Mouse (Mus musculus): Measurements from ENCODE around the gene Atl3. TPM values are rescaled to one million over a fixed set of nuclear protein-coding genes. Genes with fewer than 3 reads are reported as not detected.

Atl3 gene
- total RNA-seq (2021) = 10 to 100 TPM; 20.8 to 20.9 TPM
- long read RNA-seq, experiment 1, partial matches to known transcripts = 0 of 3 reads
- long read RNA-seq, experiment 1, other reads (novel, unspliced or antisense) = 3 of 3 reads
- long read RNA-seq, experiment 2, partial matches to known transcripts = 1 of 3 reads
- long read RNA-seq, experiment 2, other reads (novel, unspliced or antisense) = 2 of 3 reads

- no peak for DNase-seq (ENCODE audit: low spot score in 2 of 2)
Observed at GRCm38 (mm10) chr19:7493352-7494186, at the start of gene Atl3. Gene Atl3, plus strand, starts transcription at chr19:7494040.

DNA sequence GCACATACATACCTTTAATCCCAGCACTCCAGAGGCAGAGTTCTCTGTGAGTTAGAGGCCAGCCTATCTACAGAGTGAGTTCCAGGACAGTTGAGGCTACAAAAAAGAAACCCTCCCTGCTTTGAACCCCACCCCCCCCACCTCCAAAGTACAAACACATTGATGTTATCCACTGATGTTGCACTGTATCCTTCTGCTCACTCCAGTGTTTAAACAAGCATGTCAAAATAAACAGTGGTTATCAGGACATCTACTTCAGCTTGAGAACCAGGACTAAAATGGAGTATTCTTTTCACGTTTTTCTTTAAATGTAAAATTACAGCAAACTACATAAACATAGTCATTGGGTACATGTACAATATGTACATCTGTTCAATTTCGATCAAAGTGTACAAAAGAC is 48.7 kb upstream of the Atl3 start:
- DNase-seq (ENCODE audit: low spot score in 2 of 2) = no peak

DNA sequence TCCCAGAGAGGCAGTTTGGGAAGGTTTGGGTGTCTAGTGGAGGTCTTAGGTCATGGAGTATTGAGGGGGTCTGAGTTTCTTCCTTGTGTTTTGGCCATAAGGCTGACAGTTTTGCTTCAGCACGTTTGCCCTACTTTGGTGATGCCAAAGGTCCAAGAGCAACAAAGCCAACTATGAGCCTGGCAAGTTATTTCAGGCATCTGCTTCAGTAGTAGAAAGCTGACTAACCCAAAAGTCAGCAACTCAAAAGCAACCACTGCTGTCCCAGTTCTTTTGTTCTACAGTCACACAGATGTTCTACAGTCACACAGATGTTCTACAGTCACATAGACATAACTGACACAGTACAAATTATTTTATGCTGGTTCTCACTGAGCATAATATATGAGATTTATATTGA is 48.2 kb upstream of the Atl3 start:
- DNase-seq (ENCODE audit: low spot score in 2 of 2) = no peak

DNA sequence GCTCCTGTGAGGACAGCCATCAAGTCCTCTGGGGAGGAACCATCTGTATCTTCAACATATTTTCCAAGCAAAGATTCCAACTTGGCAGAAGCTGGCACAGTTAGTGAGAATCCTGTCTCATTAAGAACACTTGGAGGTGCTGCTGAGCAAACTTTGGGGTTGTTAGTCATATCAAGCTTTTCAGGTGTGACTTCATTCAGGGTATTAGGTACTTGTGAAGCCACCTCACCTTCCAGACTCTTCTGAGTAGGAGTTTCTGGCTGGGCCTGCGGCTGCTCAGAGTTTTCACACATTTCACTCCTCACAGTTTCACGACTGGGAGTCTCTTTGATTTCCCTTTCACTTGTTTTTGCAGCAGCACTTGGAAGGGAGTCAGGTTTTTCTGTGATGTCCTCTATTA is 37.0 kb upstream of the Atl3 start:
- DNase-seq (ENCODE audit: low spot score in 2 of 2) = no peak

- DNase-seq (ENCODE audit: low spot score in 2 of 2) = no peak
Observed at GRCm38 (mm10) chr19:7458901-7459300, 34.9 kb upstream of the Atl3 start.

DNA sequence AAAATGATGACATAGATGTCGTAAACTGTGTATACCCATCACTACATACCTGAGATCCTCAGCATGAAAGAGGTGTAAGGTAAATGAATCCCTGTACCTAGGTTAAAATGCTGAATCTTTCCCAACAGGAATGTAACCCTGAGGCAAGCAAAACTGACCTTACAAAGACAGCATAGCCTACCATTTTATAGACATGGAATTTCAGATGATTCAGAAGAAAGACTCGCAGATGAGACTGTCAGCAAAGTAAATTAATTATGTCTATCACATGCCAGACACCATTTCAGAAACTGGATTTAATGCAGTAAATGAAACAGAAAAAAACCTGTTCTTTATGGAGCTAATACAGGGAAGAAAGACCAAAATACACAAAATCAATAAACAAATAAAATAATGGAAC is 34.5 kb upstream of the Atl3 start:
- no peak for DNase-seq (ENCODE audit: low spot score in 2 of 2)

DNA sequence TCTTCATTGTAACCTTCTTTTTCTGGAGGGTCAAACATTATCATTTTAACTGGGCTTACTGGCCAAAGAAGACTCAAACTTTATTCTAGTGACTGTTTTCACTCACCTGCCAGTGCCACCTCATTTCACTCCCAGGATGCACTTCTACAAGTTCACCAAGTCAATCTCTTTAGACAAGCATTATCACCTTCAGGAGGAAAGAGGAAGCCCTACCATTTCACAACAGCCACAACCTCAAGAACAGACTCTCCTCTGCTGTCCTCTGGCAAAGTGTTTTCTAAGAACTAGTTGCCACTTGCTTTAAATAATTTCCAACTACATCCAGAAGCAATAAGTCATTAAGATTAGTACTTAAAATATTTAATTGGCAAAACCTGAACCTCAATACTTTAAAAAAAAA is 25.9 kb upstream of the Atl3 start:
- DNase-seq (ENCODE audit: low spot score in 2 of 2) = no peak

DNA sequence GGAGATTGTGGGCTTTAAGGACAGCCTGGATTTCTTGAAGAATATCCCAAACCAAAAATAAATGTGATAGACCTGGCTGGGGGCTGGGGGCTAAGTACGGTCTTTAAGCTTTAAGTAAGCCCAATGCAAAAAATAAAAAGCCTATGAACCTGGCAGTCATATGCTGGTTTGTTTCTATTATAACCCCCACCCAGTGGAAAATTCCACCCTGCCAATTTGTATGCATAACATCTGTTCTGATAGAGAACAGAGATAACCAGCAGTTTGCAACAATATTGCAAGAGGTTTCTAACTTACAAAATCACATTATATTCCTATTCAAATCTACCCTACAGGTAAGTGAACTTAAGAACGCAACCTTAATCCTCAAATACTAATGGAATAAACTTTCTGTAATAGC is 23.2 kb upstream of the Atl3 start:
- no peak for DNase-seq (ENCODE audit: low spot score in 2 of 2)

DNA sequence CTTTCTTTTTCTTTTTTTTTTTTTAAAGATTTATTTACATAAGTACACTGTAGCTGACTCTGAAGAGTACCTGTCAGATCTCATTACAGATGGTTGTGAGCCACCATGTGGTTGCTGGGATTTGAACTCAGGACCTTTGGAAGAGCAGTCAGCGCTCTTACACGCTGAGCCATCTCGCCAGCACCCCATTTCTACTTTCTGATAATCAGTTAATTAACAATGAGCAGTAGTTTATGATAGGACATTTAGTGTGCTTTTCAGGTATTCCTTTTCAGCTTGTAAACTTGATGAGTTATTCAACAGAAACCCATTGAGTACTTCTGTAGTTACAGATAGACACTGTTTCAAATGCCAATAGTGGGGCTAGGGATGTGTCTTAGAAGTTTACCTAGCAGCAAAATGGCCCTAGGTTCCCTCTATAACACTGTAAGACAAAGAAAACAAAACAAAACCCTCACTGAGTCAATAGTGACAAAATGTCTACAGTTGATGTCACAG is 14.0 kb upstream of the Atl3 start:
- DNase-seq (ENCODE audit: low spot score in 2 of 2) = no peak

- DNase-seq (ENCODE audit: low spot score in 2 of 2) = peak; percentile 62 to 74
Observed at GRCm38 (mm10) chr19:7481541-7482265, 12.1 kb upstream of the Atl3 start.

DNA sequence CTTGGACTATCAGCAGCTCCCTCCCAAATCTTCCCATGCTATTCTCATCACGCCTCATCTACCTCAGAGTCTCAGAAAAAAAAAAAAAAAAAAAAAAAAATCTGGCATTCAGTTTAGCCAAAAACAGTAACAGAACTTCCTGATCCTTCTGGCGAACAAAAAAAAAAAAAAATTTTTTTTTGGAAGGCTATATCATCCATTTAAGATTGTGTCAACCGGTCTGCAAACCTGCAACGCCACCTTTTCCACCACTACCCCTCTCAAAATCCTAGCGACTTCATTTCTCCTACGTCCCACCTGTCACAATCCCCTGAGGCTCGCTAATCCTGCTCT is 11.6 kb upstream of the Atl3 start:
- no peak for DNase-seq (ENCODE audit: low spot score in 2 of 2)

- DNase-seq (ENCODE audit: low spot score in 2 of 2) = peak; percentile 95 to 97
Observed at GRCm38 (mm10) chr19:7482599-7483511, 11.0 kb upstream of the Atl3 start, which contains the start of gene Rtn3. Gene Rtn3, minus strand, starts transcription at chr19:7483281.

- DNase-seq (ENCODE audit: low spot score in 2 of 2) = peak in 1 of 2 experiments; percentile 86
Observed at GRCm38 (mm10) chr19:7483512-7483882, 10.3 kb upstream of the Atl3 start.

- DNase-seq (ENCODE audit: low spot score in 2 of 2) = peak; percentile 40 to 55
Observed at GRCm38 (mm10) chr19:7484076-7484475, 9.8 kb upstream of the Atl3 start.

- no peak for DNase-seq (ENCODE audit: low spot score in 2 of 2)
Observed at GRCm38 (mm10) chr19:7487680-7488079, 6.2 kb upstream of the Atl3 start.

- DNase-seq (ENCODE audit: low spot score in 2 of 2) = no peak
Observed at GRCm38 (mm10) chr19:7491960-7492359, 1.9 kb upstream of the Atl3 start.

GRCm38 (mm10) chr19:7492682-7493081 is 1.2 kb upstream of the Atl3 start:
- DNase-seq (ENCODE audit: low spot score in 2 of 2) = no peak

DNA sequence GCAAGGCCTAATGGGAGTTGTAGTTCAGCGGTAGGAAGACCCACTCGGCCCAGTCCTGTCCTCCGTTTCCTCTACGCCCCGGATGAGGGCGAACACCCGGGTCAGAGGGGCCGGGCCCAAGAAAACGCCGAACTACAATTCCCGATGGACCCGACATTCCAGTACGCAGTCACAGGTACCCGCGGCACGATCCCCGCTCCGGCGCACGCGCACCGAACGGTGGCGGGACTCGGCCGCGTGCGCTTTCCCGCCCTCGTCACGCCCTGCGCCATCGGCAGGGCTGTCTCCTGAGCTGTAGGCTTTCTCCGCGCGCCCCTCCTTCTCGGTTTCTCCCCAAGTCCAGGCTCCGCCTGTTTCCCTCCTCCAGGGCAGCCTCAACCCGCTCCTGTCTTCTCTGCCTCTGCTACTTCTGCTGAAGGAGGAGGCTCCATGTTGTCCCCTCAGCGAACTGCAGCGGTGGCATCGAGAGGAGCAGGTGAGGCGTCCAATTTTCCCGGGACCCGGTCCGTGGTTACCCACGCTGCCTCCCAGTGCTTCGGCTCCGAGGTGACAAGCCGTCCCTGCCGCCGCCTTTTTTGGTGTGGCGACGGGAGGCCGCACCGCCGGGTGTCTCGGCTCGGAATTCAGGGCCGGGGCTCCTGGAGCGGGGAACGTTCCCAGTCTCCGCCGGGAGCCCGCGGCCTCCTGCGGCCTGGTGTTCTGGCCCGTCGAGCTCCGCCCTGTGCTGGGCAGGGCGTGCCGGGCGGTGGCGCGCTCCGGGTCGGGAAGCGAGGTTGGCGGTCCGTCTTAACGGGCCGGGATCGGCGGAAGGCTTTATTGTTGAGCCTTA is 561 bp downstream of the Atl3 start:
- DNase-seq (ENCODE audit: low spot score in 2 of 2) = peak; percentile 95 to 98

DNA sequence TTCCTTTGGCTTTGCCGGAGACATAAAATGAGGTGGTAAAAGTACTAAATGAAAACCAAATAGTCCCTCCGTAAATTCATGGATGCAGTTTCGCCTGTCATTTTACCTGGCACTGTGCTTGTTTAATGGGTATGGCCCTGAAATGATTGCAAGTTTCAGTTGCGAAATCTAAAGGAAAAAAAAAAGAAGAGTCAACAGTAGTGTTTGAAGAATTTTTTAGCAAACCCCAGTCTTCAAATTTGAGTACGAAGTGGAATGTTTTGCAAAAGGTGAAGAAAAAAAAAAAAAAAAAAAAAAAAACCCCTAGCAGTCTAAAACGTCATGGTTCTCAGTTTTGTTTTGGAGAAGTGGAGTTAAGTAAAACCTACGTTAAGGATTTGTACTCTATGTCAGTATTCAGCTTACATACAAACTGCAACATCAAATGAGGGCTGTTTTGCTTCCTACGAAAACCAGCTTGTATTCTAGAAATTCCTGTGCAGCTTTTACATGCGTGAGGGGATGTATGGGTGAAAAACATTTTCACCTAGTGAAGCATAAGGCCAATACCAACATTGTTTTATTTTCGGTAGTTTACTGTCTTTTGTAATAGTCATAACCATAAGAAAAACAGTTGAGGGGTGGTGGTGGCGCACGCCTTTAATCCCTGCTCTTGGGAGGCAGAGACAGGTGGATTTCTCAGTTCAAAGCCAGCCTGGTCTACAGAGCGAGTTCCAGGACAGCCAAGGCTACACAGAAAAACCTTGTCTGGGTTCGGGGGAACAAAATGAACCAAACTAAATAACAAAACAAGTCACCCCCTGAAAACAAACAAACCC is 1.6 kb downstream of the Atl3 start:
- no peak for DNase-seq (ENCODE audit: low spot score in 2 of 2)
